Mouse (Mus musculus) cerebellum, adult 18-20 months (tissue): ENCODE measurements around the gene Tspan5.
A peak's percentile ranks its signal among the peaks of the same experiment; 100 is the strongest.

Experiments
- DNase-seq, 2 experiments: peaks; one replicate each; pipeline ENCODE4 v3.0.0; 2021

Tspan5 gene

DNA sequence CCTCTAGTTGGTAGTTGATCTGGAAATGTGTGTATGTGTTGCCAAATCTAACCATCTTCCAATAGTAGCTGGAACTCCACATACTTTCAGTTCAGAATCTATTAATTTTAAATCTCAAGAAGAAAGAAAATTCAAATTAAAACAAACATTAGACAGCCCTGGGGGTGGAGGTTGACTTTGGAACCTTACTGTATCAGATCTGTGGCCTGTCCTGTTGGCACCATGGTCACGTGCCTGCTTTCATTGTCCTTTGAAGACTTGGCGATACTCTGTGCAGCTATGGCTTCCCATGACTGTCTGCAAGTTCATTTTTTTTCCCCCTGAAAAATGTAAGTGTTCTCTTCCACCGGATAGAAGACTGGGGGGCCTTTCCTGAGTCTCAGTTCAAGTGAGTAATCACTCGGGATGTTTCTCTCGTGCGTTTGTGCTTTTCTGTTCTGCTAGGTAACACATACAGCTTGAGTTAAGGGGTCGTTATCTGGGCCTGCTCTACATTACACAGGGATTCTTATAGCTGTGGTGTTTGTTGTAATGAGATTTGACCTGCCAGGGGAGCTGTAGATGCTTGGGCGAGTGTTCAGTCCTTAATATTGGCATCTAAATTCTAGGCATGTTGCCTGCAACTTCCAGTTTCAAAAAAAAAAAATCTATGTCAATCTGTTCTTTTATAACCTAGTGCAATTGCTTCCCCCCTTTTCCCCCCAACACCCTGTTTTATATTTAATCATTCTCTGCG is 32.0 kb downstream of the Tspan5 start:
- DNase-seq, result no peak

DNA sequence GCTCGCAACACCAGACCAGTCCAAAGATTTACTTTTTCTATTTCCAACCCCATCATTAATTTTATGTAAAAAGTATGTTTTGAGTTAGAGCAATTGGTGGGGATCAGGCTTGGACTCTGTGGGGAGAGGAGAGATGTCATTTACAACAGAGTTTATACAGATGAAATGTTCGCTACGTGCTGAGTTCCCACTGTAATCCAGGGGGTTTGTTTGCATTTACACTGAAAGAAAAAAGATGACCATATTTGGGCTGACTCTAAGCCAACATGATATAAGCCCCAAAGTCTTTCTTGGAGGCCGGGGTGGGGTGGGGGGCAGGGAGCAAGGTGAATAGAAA is 32.6 kb downstream of the Tspan5 start:
- DNase-seq, result no peak

DNA sequence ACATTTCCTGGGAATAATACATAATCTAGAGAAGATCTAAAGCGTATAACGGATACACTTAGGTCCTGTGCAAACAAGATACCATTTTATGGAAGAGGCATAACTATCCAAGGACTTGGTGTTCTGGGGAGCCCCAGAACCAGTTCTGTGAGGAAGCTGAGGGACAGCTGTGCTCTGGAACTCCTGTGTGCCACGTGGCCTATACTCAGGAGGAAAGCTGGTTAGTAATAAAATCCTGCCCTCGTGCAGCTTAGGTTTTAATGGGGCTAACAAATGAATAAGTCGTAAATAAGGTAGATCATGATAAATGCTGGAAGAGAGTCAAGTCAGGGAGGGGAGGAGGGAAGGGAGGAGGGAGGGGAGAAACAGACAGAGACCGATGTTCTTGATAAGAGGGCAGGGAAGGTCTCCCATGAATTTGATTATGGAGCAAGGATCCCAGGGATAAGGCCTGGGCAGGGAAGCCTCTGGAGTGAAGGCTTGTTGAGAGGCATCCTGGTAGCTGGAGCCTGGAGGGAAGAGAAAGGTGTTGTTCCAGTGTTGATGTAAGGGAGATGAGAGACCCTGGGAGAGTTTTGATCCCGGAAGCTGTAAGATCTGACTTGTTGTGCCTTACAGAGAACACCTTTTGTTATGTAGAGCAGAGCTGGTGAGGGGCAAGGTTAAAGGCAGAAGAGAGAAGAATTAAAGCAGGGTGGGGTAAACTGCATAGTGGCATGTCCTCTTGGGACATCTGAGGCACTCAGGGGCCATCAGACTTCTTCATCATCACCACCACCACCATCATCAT is 34.1 kb downstream of the Tspan5 start:
- DNase-seq, result no peak

DNA sequence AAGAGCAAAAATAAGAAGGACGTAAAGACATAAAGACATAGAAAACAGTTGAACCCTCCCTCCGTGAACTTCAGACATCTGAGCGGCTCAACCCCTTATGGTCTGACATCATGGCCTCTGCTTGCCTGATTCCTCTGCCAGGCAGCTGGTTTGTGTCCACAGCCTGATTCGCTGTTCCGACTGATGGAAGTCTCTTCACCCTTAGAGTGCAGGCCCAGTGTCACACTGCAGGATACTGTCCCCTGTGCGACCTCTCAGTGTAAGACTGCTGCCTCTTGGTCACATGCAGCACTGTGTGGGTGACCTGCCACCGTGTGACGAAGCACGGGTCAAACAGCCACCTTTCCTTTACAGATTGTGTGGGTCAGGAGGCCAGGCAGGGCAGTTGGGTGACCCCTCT is 39.5 kb downstream of the Tspan5 start:
- no peak for DNase-seq

DNA sequence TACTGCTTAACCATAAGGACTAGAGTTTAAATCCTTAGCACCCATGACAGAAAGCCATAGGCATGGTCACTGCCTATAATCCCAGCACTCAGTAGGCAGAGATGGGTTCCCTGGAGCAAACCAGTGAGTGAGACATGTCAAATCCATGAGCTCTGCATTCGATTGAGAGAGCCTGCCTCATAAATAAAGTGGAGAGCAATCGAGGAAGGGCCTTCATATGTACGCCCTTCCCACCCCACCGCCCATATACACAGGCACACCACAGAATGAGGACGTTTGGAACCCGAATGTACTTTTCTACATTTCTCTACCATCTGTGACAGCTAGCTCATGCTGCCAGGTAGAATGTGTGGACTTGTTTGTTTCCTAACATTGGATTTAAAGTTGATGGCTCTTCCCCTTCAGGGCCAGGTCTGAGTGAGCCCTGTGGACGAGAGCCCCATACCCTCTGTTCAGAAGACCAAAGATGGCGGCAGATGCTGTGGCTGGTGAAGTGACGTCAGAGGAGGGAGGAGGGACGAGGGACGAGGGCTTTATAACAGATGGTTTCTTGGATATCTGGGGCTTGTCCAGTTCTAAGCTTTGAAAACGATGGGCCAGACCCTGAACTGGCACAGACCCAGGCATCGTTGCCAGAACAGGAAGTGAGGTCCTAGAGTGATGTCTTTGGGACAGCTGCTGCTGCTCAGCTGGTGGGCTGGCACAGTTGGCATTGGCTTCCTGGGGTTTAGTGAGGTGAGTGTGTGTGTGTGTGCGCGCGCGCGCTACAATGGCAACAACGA is 42.1 kb downstream of the Tspan5 start:
- DNase-seq, result peak; percentile 86 to 87

DNA sequence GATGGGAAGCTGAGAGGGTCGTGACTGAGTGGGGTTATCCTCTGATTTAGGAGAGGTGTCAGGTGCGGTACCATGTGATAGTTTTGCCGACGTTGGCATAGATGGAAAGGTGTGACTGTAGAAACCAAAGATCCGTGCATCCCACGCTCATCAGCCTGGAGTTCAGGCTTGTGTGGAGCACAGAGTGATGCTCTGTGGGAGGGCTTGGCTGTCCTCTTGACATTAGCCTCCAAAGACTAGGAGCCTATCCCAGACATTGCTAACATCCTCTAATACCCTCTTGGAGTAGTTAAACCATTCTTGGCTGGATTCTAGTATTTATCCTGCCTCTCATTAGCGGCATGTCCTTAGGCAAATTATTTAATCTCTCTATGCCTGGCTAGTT is 42.6 kb downstream of the Tspan5 start:
- peak in 1 of 2 experiments; percentile 82 for DNase-seq

DNA sequence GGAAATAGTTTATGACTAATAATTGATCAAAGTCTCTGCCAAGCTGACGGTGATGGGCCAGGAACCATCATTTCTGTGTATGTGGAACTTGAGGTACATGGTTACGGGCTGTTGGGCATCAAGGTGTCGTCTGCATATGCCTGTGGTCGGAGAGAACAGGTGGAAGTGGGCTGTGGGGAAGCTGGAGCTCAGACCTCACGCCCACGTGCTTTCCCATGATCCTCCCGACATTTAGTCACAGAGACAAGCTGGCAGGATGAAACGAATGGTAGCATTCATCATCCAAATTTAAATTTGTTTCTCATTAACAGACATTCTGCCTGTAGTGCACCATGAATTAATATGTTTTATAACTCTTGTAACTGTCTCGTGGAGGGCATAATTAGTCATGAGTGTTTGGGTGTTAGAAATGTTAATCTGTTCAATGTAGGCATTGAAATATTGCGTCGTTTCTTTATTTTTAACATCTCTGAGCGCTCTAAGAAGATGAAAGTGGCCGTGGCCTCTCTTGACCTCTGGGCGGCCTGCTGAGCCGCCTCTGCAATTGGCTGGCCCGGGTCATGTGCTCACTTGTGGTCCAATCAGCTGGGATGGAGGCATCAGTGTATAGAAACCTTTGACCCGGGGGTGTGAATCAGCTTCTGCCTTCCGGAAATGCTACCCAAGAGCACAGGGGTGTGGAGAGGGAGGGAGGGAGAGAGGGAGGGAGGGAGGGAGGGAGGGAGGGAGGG is 45.9 kb downstream of the Tspan5 start:
- no peak for DNase-seq

DNA sequence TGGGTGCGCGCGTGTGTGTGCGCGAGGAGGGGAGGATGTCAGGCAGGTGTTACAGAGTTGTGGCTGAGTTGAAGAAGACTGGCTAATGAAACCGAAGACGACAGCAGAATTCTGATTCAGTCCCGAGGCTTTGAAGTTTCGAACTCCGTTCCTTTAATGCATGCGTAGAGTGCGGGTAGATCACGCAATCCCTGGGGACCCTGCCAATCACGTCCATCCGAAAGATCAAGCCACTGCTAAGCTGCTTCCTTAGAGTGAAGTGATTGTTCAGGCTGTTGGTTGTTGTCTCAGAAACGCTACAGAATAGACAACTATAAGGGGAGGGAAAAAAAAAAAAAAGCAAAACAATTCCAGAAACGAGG is 46.5 kb downstream of the Tspan5 start:
- no peak for DNase-seq

DNA sequence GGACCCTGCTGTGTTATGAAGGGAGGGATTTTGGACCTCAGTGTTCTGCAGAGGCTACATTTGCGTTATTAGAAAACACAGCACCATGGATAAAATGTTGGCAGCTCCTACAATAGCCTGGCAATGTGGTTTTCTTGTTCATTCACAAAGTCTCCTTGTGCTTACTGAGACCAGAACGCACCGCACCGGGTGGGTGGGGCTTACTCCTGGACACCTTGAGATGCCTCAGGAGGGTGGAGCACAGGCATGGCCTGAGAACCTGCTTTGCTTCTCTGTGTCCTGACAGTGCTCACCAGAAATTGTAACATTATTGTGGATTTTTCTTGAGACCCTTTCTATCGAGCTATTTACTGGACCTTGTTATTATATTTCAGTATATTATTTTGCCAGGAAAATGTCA is 47.3 kb downstream of the Tspan5 start:
- DNase-seq, result no peak

DNA sequence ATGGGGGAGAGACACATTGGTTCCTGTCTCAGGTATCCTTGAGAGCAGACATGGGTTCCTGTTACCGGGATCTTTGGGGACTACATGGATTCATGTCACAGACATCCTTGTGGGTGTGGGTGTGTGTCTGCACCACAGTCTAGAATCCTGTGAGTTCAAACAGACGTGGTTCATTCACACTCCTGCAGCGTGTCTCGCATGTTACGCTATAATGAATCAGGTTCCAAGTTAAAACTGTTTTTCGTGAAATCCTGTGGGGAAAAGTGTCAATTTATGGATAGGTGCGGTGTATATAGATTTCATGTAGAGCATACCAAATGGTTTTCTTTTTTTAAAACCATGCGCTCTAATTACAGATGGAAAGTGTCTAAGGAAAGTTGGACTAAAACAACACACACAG is 52.5 kb downstream of the Tspan5 start:
- DNase-seq, result no peak

DNA sequence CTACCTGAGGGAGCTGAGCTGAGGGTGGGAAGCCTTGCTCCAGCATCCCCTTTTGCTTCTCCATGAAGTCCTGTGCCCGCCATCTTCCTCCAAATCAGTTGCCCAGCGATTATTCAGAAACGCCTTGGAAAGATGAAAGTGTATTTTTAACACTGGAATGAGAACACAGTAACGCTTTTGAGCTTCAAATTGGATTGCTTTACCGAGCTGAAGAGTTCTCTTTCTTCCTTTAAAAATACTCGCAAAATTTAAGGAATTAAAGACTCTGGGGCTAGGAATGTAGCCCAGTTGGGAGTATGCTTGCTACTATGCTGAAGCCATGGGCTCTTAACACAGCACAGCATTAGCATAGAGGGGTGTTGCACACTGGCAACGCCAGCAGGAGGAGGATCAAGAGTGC is 54.0 kb downstream of the Tspan5 start:
- no peak for DNase-seq

DNA sequence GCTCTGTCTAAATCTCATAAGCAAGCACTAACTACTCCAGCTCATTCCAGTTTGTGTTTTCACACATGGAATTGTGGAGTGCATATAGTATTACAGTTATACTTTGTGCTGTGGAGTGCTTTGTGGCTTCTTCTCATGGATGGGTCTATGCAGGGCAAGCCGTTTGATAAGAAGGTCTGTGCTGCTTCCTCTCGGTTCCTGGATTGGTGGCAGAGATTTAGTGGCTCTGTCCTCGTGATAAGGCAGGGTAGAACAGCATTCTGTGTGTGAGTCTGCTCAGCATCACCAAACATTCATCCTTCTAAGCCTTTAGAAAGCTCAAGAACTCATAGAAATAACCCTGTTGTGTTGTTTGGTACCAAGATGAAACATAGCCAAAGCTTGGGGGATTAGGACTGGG is 54.6 kb downstream of the Tspan5 start:
- no peak for DNase-seq

DNA sequence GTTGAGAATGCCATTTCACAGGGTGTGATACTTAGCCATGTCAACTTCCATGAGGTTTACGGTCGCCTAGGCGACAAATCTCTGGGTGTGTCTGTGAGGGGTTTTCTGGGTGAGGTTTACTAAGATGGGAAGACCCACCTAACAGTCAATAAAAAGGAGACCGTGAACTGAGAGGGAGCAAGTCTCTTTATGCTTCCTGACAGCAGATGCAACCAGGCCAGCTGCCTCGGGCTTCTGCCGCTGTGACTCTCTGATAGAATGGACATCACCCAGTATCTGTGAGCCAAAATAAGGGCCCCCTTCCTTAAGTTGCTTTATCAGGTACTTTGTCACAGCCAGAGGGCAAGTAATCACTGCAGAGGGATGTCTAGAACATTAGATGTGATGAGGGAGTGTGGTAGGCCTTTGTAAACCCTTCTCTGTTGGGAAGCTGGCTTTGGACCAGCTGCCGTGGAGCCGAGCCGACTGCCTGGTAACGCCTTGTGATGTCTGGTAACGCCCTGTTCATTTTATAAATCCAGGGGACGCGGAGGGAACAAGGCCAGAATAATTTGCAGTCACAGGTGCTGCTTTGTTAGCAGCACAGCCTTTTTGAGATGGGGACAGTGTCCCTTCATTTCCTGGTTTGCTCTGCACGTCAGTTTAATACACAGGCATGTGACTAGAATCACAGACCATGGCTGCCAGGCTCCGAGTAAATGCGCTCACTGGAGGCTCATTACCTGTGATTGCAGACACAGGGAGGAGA is 58.8 kb downstream of the Tspan5 start:
- peak; percentile 71 to 78 for DNase-seq

DNA sequence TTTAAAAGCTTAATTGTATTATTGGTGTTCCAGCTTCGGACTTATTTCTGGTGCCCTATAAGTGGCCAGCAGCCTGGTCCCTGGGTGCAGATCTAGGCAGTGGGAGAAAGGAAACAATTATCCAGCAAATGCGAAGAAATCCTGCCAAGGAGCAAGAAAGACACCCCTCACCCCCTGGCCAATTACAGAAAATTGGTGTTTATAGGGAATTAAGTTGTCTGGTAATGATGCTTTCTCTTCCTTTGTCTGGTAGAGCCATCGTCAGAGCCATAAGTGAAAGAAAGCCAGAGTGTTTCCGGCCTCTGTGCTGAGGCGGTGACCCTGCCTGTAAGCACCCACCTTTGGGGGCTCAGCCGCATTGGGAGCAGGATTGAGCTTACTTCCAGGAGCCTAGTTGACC is 59.7 kb downstream of the Tspan5 start:
- DNase-seq, result no peak

DNA sequence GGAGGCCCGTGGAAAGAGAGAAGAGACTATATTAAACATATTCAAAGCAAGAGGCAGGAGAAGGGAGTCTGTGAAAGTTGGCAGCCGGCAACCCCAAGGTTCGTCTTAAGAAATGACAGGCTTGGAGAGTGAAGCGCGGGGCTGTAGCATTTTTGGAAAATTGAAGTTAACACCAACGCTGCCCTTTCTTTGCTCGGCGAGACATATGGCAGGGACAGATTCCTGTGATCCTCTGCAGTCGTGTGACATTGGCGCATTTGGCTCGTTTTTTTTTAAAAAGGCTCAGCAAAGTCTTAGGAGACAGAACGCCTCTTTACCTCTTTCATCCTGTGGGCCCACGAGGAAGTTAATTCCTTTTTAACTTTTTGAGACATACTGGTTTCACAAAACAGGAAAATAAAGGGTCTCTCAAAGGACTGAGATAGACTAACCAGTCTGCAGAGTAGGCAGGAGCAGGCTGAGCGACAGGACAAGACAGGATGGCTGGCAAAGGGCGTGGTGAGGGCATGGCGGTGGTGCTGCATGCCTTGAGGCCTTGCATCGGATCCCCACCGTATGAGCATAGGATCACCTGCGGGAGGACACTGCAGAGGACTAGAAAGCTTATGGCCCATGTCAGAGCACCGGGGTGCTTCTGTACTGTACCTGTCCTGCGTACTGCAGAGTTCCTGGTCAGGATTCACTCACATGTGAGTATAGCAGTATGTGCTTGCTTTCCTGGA is 60.9 kb downstream of the Tspan5 start:
- peak; percentile 67 to 70 for DNase-seq

DNA sequence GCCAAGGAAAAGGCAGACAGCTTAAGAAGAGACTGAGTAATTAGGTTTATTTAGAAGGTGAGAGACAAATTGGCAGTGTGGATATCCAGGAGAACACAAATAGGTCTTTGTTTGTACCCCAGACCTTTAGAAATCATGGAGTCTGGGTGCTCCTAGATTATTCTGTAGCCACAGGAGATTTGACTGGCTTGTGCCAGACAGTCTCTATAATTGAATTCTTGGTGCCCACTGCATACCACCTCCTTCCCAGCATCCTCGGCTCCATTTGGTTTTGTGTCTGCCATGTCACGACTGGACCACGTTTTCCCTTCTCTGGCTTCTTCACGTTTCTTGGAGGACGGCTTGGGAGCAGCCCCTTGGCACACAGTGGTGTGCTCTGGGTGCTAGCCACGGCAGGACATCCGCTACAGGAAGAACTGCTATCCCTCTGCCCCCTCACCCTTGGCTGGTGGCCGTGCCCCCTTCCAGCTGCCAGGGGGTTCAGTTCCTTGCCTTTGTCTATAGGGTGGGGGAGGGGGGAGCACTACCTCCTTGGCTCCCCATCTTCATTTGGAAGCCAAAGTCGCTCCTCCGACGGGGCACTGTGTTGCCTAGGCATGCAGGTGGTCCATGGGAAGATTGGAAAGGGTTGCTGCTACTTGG is 61.6 kb downstream of the Tspan5 start:
- peak in 1 of 2 experiments; percentile 40 for DNase-seq

DNA sequence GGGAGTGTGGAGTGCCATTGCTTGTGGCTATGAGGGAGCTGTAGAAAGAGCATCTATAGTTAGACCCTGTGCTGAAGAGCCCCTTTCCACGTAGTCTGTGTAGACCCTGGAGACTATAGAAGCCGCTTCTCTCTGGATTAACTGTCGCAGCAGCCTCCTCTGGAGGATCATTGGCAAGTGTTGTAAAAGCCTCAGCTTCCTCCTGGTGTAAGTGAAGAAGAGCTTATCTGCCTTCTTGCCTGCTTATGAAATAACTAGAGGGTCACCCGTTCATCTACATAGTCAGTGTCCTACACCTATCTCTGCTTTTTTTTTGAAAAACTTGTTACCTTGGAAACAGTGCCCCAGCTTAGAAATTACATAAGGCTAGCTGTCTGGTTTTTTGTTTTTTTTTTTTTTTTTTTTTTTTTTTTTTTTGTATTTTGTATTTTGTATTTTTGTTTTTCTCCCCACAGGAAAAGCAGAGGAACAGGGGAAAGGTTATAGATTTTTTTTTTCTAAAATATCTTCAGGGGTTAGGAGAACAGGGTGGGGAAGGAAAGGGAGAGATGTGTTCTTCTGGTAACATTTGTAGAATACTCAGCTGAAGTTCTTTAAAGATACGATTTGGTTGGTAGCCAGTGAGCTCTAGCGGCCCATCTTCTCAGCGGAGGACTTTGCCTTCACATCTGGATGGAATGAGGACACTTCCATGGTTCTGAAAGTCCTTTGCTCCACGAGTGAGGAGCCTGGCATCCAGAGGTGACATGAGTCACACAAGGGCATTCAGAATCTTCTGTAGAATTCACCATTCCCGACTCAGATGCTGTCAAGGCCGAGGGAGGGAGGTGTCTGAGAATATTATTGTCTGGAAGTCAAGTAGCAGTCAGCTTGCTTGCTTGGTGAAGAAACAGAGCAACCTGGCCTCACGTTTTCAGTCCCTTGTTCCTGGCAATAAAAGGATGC is 62.4 kb downstream of the Tspan5 start:
- DNase-seq, result peak in 1 of 2 experiments; percentile 42

DNA sequence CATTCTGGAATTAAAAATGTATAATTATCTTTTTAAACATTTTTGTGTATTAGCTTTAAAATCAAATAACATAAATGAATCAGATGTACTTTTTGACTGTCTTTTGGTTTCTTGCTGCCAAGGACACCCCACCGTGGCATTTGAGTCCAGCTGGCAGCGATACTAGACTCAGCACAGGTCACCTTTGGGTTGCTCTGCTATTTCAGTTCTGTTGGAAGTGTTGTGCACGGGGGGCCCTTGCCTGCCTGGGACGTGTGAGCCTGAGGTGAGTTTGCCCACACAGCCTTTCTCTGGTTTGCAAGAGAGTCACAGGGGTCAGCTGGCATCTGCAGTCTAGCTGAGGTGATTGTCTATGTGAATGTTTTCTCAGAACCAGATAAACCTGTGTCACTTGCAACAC is 65.8 kb downstream of the Tspan5 start:
- peak; percentile 51 to 59 for DNase-seq

DNA sequence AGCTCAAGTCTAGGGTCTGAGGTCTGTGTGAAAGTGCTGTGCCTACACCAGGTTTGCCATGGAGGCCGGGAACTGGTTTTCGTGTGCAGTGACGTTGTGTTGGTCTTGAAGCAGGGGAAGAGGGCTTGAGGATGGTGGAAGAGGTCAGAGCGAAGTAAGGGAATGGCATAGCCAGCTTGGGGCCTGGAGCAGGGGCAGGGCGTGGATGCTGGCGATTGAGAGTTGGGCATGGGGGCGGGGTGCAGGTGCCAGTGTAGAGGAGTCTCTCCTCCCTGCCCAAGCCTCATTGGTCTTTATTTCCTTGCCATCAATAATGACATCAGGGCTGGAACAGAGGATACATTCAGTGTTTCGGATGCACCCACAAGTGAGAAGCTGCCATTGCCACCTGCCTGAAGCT is 67.5 kb downstream of the Tspan5 start:
- DNase-seq, result no peak

DNA sequence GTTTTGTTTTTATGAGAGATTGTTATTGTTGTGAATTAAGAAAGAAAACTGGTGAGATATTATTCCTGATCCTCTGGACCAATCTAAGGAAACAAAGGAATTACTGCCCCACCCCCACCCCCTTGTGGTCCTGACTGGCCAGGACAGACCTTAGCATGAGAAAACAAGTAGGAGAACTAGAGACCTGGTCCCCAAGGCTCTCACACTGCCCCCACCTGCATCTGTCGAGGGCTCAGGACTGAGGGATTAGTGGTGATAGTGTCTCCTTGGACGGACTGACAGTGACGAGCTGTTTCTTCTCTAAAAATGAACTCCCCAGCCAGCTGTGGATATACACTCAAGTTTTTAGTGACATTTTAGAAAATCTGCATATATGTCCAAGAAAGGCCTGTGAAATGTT is 70.6 kb downstream of the Tspan5 start:
- no peak for DNase-seq
